Mouse (Mus musculus): ENCODE data around the gene Thbs3.

DNA sequence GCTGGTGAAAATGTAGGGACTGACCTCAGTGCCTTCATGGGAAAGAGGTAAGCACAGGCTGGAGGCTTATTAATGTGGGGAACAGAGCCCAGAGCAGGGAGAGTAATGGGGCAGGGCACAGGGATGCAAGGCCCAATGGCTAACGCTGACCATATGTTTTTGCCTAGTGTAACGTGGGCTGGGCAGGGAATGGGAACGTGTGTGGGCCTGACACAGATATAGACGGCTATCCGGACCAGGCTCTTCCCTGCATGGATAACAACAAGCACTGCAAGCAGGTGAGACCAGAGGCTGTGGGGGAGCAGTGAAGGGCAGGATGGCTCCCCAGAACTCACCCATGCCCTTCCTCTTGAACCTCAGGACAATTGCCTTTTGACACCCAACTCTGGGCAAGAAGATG, 6.2 kb downstream of the Thbs3 start:
- TF ChIP-seq CTCF (IDR thresholded peaks at IDR 0.05) (no peak), EP300 (IDR thresholded peaks at IDR 0.05) (no peak)
